Mouse (Mus musculus) left cerebral cortex, postnatal 36 days (tissue): ENCODE data around the gene Zfp988. TPM values are rescaled to one million over a fixed set of nuclear protein-coding genes. Genes with fewer than 3 reads are reported as not detected.
"Not testable (repeated sequence)": the region's sequence is repeated elsewhere in the genome, so short reads cannot be mapped to it uniquely, and the experiment has no call there.

Experiments used
- DNase-seq, 2 experiments: peaks; one replicate each; pipeline ENCODE4 v3.0.0; 2021 to 2022; ENCODE audit warnings: low spot score in 2 of 2, mixed read lengths in 1 of 2
- intact Hi-C: fragments of 180-260 bp; cut with DNase I; formaldehyde crosslinking; loops from one replicate; pipeline ENCODE4 v1.15.1; 2025
- total RNA-seq, 2 experiments: library from RNA; stranded (reverse); gene quantifications; 2 replicates each; pipeline ENCODE4 v1.2.3; 2021

Gene Zfp988
- total RNA-seq, 2 experiments from 2014 or later: 0.22 TPM; not detected in 1

- DNase-seq, intact Hi-C loops: not testable (repeated sequence)
Measured at GRCm38 (mm10) chr4:147340876-147341275, 35.4 kb downstream of the Zfp988 start.

- DNase-seq, intact Hi-C loops: not testable (repeated sequence)
Measured at GRCm38 (mm10) chr4:147343042-147343908, 37.8 kb downstream of the Zfp988 start.

GRCm38 (mm10) chr4:147345061-147345554 is 39.6 kb downstream of the Zfp988 start:
- intact Hi-C loops, DNase-seq: not testable (repeated sequence)

- intact Hi-C loops, DNase-seq: not testable (repeated sequence)
Measured at GRCm38 (mm10) chr4:147346361-147347035, 41.0 kb downstream of the Zfp988 start.

GRCm38 (mm10) chr4:147347300-147347699 is 41.8 kb downstream of the Zfp988 start:
- DNase-seq: not testable (repeated sequence)

GRCm38 (mm10) chr4:147347880-147348279 is 42.4 kb downstream of the Zfp988 start:
- intact Hi-C loops, DNase-seq: not testable (repeated sequence)

More at GRCm38 (mm10) chr4:147347300-147347699, 41.8 kb downstream of the Zfp988 start:
- intact Hi-C loops: not testable (repeated sequence)

GRCm38 (mm10) chr4:147348401-147348800 is 42.9 kb downstream of the Zfp988 start:
- DNase-seq, intact Hi-C loops: not testable (repeated sequence)

- DNase-seq, intact Hi-C loops: not testable (repeated sequence)
Measured at GRCm38 (mm10) chr4:147348906-147349686, 43.6 kb downstream of the Zfp988 start.

- not testable (repeated sequence) for DNase-seq
Measured at GRCm38 (mm10) chr4:147349687-147350415, 44.4 kb downstream of the Zfp988 start.

GRCm38 (mm10) chr4:147350541-147350940 is 45.1 kb downstream of the Zfp988 start:
- DNase-seq, intact Hi-C loops: not testable (repeated sequence)

More at GRCm38 (mm10) chr4:147349687-147350415, 44.4 kb downstream of the Zfp988 start:
- intact Hi-C loops: not testable (repeated sequence)

GRCm38 (mm10) chr4:147351376-147351980 is 46.0 kb downstream of the Zfp988 start:
- intact Hi-C loops, DNase-seq: not testable (repeated sequence)

- intact Hi-C loops, DNase-seq: not testable (repeated sequence)
Measured at GRCm38 (mm10) chr4:147353626-147354025, 48.2 kb downstream of the Zfp988 start.

- DNase-seq, intact Hi-C loops: not testable (repeated sequence)
Measured at GRCm38 (mm10) chr4:147356042-147356441, 50.6 kb downstream of the Zfp988 start.

- DNase-seq, intact Hi-C loops: not testable (repeated sequence)
Measured at GRCm38 (mm10) chr4:147357195-147357594, 51.7 kb downstream of the Zfp988 start.

- intact Hi-C loops, DNase-seq: not testable (repeated sequence)
Measured at GRCm38 (mm10) chr4:147361003-147361402, 55.5 kb downstream of the Zfp988 start, which contains the start of gene Zfp978. Gene Zfp978, plus strand, starts transcription at chr4:147361303.

- intact Hi-C loops, DNase-seq: not testable (repeated sequence)
Measured at GRCm38 (mm10) chr4:147361872-147362271, 56.4 kb downstream of the Zfp988 start.

- intact Hi-C loops, DNase-seq: not testable (repeated sequence)
Measured at GRCm38 (mm10) chr4:147369564-147369963, 64.1 kb downstream of the Zfp988 start.

- intact Hi-C loops, DNase-seq: not testable (repeated sequence)
Measured at GRCm38 (mm10) chr4:147383199-147383598, 77.7 kb downstream of the Zfp988 start.
